Mouse (Mus musculus): Measurements from ENCODE around the gene Krt7. TPM values are rescaled to one million over a fixed set of nuclear protein-coding genes. Genes with fewer than 3 reads are reported as not detected.
A peak's percentile ranks its signal among the peaks of the same experiment; 100 is the strongest.

The Krt7 gene
- polyA plus RNA-seq, 1 experiment from 2014 or later: 156 TPM

DNA sequence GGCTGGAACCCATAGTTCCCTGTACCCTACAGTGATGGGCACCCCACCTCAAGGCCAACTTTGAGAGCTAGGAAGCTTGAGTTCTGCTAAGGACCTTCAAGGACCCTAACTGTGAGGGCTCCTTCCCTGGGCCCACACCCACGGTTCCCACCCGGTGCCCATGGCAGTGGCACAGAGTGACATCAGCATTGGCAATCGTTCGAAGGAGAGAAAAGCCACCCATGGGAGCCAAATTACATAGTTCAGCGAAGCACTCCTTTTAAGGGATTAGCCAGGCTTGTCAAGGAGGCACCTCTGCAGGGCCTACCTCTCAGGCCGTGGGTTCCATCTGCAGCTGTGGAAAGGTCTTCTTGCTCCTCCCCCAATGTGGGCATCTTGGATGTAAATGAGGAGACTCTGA is 42.8 kb upstream of the Krt7 start:
- 88% methylated on average over 6 of the region's 6 CpGs for WGBS
- Histone ChIP-seq H3K27ac (ENCODE audit: low read length) (no peak overlapping the region), H3K4me3 (ENCODE audit: low read length) (no peak overlapping the region)

GRCm38 (mm10) chr15:101368502-101369381 is 42.1 kb upstream of the Krt7 start:
- peaks cover 52% of the 10 kb centered on the region for H3K4me1 ChIP-seq (ENCODE audit: control insufficient read depth, insufficient read depth, low read length)
- H3K4me2 ChIP-seq (ENCODE audit: low read depth, low read length): no peak overlapping the region
- H3K4me3 ChIP-seq (ENCODE audit: low read length): no peak overlapping the region
- H3K9ac ChIP-seq (ENCODE audit: low read depth, low read length): no peak overlapping the region
- H3K27me3 ChIP-seq (replicated peaks; ENCODE audit: control insufficient read depth, insufficient read depth, low read length): no peaks in the 10 kb centered on the region
- no peak overlapping the region for H3K27ac ChIP-seq (ENCODE audit: low read length)
- WGBS: 77% methylated on average over 11 of the region's 11 CpGs
- no peaks in the 10 kb centered on the region for H3K9me3 ChIP-seq (ENCODE audit: control insufficient read depth, low read length)
- ATAC-seq: no peak
- H3K36me3 ChIP-seq (ENCODE audit: control insufficient read depth, insufficient read depth, low read length): no peaks in the 10 kb centered on the region

More for the DNA sequence above, 42.8 kb upstream of the Krt7 start:
- H3K36me3 ChIP-seq (ENCODE audit: control insufficient read depth, insufficient read depth, low read length): no peaks in the 10 kb centered on the region
- H3K4me2 ChIP-seq (ENCODE audit: low read depth, low read length): no peak overlapping the region
- no peak for ATAC-seq
- H3K9ac ChIP-seq (ENCODE audit: low read depth, low read length): no peak overlapping the region
- no peaks in the 10 kb centered on the region for H3K27me3 ChIP-seq (replicated peaks; ENCODE audit: control insufficient read depth, insufficient read depth, low read length)
- H3K4me1 ChIP-seq (ENCODE audit: control insufficient read depth, insufficient read depth, low read length): peaks cover 46% of the 10 kb centered on the region
- no peaks in the 10 kb centered on the region for H3K9me3 ChIP-seq (ENCODE audit: control insufficient read depth, low read length)

- H3K9me3 ChIP-seq (ENCODE audit: control insufficient read depth, low read length): no peaks in the 10 kb centered on the region
- H3K4me3 ChIP-seq (ENCODE audit: low read length): no peak overlapping the region
- H3K36me3 ChIP-seq (ENCODE audit: control insufficient read depth, insufficient read depth, low read length): no peaks in the 10 kb centered on the region
- no peaks in the 10 kb centered on the region for H3K27me3 ChIP-seq (replicated peaks; ENCODE audit: control insufficient read depth, insufficient read depth, low read length)
- H3K4me2 ChIP-seq (ENCODE audit: low read depth, low read length): no peak overlapping the region
- no peak for ATAC-seq
- H3K27ac ChIP-seq (ENCODE audit: low read length): peak overlapping the region; percentile 58; the same call in 1 of the 2 replicates
- 37% methylated on average over 12 of the region's 12 CpGs for WGBS
- peaks cover 52% of the 10 kb centered on the region for H3K4me1 ChIP-seq (ENCODE audit: control insufficient read depth, insufficient read depth, low read length)
- peak overlapping the region; percentile 49; the same call in 1 of the 2 replicates for H3K9ac ChIP-seq (ENCODE audit: low read depth, low read length)
These were observed 41.3 kb upstream of the Krt7 start for GRCm38 (mm10) chr15:101369382-101370100.

DNA sequence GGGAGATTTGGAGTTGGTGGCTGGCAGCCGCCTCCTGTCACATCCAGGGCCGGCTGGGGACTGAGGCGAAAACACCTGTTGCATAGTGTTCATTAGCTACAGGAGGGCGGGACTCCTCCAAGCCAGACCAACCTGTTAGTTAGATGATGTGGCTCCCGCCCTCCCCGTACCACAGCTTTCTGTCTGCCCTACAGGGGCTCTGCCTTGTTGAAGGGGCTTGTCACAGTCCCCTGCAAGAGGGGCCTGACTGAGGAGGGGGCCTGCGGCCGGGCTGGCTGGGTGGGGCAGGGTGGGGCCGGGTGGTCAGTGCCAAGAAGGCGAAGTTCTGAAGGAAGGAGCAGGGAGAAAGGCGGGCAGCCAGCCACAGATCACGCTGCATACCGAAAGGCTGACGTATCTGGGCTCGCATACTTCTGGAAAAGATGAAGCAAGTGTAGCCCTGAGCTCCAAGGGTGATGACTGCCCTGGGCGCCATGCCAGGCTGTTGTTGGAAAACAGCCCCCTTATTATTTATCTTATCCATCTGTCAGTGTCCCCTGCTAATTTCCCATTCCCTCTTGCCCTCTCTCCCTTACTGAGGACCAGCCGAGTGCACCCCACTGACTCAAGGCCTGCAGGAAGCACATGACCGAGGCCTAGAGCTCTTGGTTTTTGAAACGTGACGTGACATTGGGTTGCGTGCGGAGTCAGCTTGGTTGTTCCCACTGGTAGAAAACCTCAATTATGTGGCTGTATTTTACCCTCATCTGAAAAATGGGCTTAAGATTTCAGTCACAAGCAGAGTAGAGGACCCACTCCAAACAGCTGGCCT is 40.5 kb upstream of the Krt7 start, which contains the start of gene Krt80:
Krt80 (minus strand) TSS at position 62 of the 811 bp plus-strand sequence.
- 42% methylated on average over 22 of the region's 22 CpGs for WGBS
- Histone ChIP-seq H3K27ac (ENCODE audit: low read length) (peak within 1 kb of the TSS; percentile 64; the same call in 1 of the 2 replicates), H3K4me3 (ENCODE audit: low read length) (no peak within 1 kb of the TSS), H3K36me3 (ENCODE audit: control insufficient read depth, insufficient read depth, low read length) (no peaks in the 10 kb centered on the region), H3K9ac (ENCODE audit: low read depth, low read length) (peak within 1 kb of the TSS; percentile 49; the same call in 1 of the 2 replicates), H3K4me1 (ENCODE audit: control insufficient read depth, insufficient read depth, low read length) (peaks cover 54% of the 10 kb centered on the region), H3K27me3 (replicated peaks; ENCODE audit: control insufficient read depth, insufficient read depth, low read length) (no peaks in the 10 kb centered on the region), H3K4me2 (ENCODE audit: low read depth, low read length) (0 out of 2 replicates have a peak within 1 kb of the TSS, but pooled peaks have one; percentile 28), H3K9me3 (ENCODE audit: control insufficient read depth, low read length) (no peaks in the 10 kb centered on the region)
- peak; percentile 62 for ATAC-seq

DNA sequence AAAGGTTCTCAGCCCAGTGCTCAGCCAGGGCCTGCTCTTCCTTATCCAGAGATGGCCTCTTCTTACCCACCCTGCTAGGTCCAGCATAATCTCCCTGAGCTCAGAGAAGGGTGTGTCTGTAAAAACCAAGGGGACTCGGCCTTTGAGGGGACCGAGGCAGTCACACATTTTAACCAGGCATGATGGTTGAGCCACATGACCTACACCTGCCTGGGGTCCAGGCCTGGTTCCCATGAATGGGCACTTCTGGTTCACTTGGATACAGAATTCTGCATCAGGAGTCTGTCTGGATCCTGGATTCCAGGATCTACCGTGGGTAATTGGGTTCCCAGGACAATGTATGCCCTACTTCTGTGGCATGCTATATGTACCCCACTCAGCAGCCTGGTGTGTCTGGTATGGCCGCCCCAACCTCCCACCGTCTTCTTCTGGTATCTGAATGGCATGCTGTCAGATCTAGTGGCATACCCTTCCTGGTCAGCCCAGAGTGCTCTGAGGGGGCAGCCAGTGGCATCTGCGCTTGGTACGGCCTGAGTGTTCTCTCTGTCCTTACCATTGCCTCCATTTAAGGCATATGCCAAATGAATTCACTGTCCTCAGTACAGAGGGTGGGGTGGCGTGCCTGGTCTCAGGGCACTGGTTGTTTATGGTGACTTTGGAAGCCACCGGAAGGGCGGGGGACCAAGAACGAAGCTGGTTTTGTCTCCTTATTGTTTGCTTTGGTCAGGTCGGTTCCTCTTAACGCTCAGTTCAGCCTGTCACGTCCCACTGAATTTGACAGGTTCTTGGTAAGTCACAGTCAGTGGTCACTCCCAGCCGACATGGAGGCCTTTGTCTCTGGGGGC is 39.5 kb upstream of the Krt7 start:
- Histone ChIP-seq H3K4me1 (ENCODE audit: control insufficient read depth, insufficient read depth, low read length) (peaks cover 47% of the 10 kb centered on the region), H3K9me3 (ENCODE audit: control insufficient read depth, low read length) (no peaks in the 10 kb centered on the region), H3K36me3 (ENCODE audit: control insufficient read depth, insufficient read depth, low read length) (no peaks in the 10 kb centered on the region), H3K27me3 (replicated peaks; ENCODE audit: control insufficient read depth, insufficient read depth, low read length) (no peaks in the 10 kb centered on the region), H3K4me3 (ENCODE audit: low read length) (no peak overlapping the region), H3K9ac (ENCODE audit: low read depth, low read length) (no peak overlapping the region), H3K27ac (ENCODE audit: low read length) (no peak overlapping the region), H3K4me2 (ENCODE audit: low read depth, low read length) (no peak overlapping the region)
- WGBS: 85% methylated on average over 15 of the region's 15 CpGs
- ATAC-seq: no peak

- no peaks in the 10 kb centered on the region for H3K36me3 ChIP-seq (ENCODE audit: control insufficient read depth, insufficient read depth, low read length)
- H3K27ac ChIP-seq (ENCODE audit: low read length): no peak overlapping the region
- H3K4me2 ChIP-seq (ENCODE audit: low read depth, low read length): no peak overlapping the region
- no peaks in the 10 kb centered on the region for H3K9me3 ChIP-seq (ENCODE audit: control insufficient read depth, low read length)
- peaks cover 46% of the 10 kb centered on the region for H3K4me1 ChIP-seq (ENCODE audit: control insufficient read depth, insufficient read depth, low read length)
- H3K9ac ChIP-seq (ENCODE audit: low read depth, low read length): no peak overlapping the region; the same call in 1 of the 2 replicates
- no peak overlapping the region for H3K4me3 ChIP-seq (ENCODE audit: low read length)
- WGBS: 65% methylated on average over 7 of the region's 7 CpGs
- no peak for ATAC-seq
- no peaks in the 10 kb centered on the region for H3K27me3 ChIP-seq (replicated peaks; ENCODE audit: control insufficient read depth, insufficient read depth, low read length)
These were observed 38.5 kb upstream of the Krt7 start for GRCm38 (mm10) chr15:101372131-101372977.

GRCm38 (mm10) chr15:101373286-101373898 is 37.5 kb upstream of the Krt7 start:
- peaks cover 46% of the 10 kb centered on the region for H3K4me1 ChIP-seq (ENCODE audit: control insufficient read depth, insufficient read depth, low read length)
- peak; percentile 36 for ATAC-seq
- H3K27ac ChIP-seq (ENCODE audit: low read length): peak overlapping the region; percentile 24; the same call in 1 of the 2 replicates
- no peak overlapping the region for H3K4me2 ChIP-seq (ENCODE audit: low read depth, low read length)
- H3K9ac ChIP-seq (ENCODE audit: low read depth, low read length): no peak overlapping the region
- H3K36me3 ChIP-seq (ENCODE audit: control insufficient read depth, insufficient read depth, low read length): no peaks in the 10 kb centered on the region
- no peaks in the 10 kb centered on the region for H3K9me3 ChIP-seq (ENCODE audit: control insufficient read depth, low read length)
- no peak overlapping the region for H3K4me3 ChIP-seq (ENCODE audit: low read length)
- H3K27me3 ChIP-seq (replicated peaks; ENCODE audit: control insufficient read depth, insufficient read depth, low read length): no peaks in the 10 kb centered on the region
- WGBS: 76% methylated on average over 16 of the region's 16 CpGs

Measured in intestine, embryonic 16.5 days (tissue).